Mouse (Mus musculus) ES-Bruce4 (cell line): ENCODE data around the gene Naa11. TPM values are rescaled to one million over a fixed set of nuclear protein-coding genes. Genes with fewer than 3 reads are reported as not detected.

ENCODE experiments used
- H3K27ac ChIP-seq: 2 replicates; pipeline ENCODE4 v1.5.1; 2012; ENCODE audit warnings: low read length, inconsistent platforms; ENCODE audit not compliant: insufficient read depth
- H3K27me3 ChIP-seq: 2 replicates; pipeline ENCODE4 v1.6.1; 2012; ENCODE audit warnings: mild to moderate bottlenecking, low read length, inconsistent platforms; ENCODE audit not compliant: control insufficient read depth, poor library complexity, insufficient read depth, severe bottlenecking
- H3K36me3 ChIP-seq: 2 replicates; pipeline ENCODE4 v1.6.1; 2012; ENCODE audit warnings: inconsistent platforms, mild to moderate bottlenecking, low read length, moderate library complexity; ENCODE audit not compliant: control insufficient read depth, poor library complexity, insufficient read depth, severe bottlenecking
- H3K4me1 ChIP-seq: one replicate; pipeline ENCODE4 v1.8.1; 2011; ENCODE audit warnings: low read length; ENCODE audit not compliant: control insufficient read depth, insufficient read depth
- H3K4me3 ChIP-seq: 2 replicates; pipeline ENCODE4 v1.5.1; 2011; ENCODE audit warnings: low read depth, mild to moderate bottlenecking, low read length
- H3K9ac ChIP-seq: 2 replicates; pipeline ENCODE4 v1.6.1; 2012; ENCODE audit warnings: low read depth, mild to moderate bottlenecking, inconsistent platforms; ENCODE audit not compliant: poor library complexity, severe bottlenecking
- H3K9me3 ChIP-seq: replicated peaks from 2 replicates; pipeline ENCODE4 v1.6.1; 2012; ENCODE audit warnings: mild to moderate bottlenecking, low read length, inconsistent platforms; ENCODE audit not compliant: control insufficient read depth, poor library complexity, insufficient read depth, severe bottlenecking
- CTCF ChIP-seq: IDR thresholded peaks from one replicate; pipeline ENCODE4 v1.8.1; 2011; ENCODE audit warnings: low read depth, low read length
- EP300 ChIP-seq: IDR thresholded peaks from 2 replicates; pipeline ENCODE4 v1.6.1; 2011; ENCODE audit warnings: low read depth, low read length; ENCODE audit not compliant: insufficient read depth
- POLR2A ChIP-seq: IDR thresholded peaks from one replicate; pipeline ENCODE4 v1.8.1; 2011; ENCODE audit warnings: low read length; ENCODE audit not compliant: insufficient read depth
- polyA plus RNA-seq: library from polyadenylated mRNA; stranded (reverse); fragments of >200 nt; gene quantifications from 2 replicates; pipeline ENCODE4 v1.2.4, GENCODE M21; 2011; ENCODE audit warnings: low read depth; ENCODE audit not compliant: missing spikeins, insufficient read depth, insufficient read length

Naa11 gene
- polyA plus RNA-seq, 1 experiment, result 7.9 TPM

DNA sequence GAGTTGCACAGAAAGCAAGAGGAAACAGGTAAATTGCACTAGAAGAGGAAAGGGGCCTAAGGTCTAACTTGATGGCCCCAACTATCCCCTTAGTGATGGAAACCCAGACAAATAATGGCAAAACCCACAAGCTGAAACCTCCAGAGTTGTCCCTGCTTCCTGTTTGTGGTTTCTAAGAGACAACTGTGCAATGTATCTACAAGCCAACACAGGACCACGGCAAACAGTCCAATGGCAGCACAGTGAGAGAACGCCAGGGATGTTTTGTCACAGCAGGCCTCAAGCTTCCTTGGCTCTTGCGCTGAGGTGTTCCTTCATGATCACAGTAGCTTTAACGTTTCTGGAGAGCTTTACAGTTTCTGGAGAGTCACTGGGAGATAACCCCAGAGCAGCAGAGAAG is 7.8 kb downstream of the Naa11 start:
- H3K4me1 ChIP-seq, result no peaks in the 10 kb centered on the region
- H3K9me3 ChIP-seq, result no peaks in the 10 kb centered on the region
- peaks cover 2% of the 10 kb centered on the region for H3K36me3 ChIP-seq
- H3K27me3 ChIP-seq, result no peaks in the 10 kb centered on the region
- H3K9ac ChIP-seq, result no peak overlapping the region
- no peak for TF ChIP-seq CTCF
- no peak for TF ChIP-seq POLR2A
- TF ChIP-seq EP300, result no peak
- no peak overlapping the region for H3K4me3 ChIP-seq
- no peak overlapping the region for H3K27ac ChIP-seq

DNA sequence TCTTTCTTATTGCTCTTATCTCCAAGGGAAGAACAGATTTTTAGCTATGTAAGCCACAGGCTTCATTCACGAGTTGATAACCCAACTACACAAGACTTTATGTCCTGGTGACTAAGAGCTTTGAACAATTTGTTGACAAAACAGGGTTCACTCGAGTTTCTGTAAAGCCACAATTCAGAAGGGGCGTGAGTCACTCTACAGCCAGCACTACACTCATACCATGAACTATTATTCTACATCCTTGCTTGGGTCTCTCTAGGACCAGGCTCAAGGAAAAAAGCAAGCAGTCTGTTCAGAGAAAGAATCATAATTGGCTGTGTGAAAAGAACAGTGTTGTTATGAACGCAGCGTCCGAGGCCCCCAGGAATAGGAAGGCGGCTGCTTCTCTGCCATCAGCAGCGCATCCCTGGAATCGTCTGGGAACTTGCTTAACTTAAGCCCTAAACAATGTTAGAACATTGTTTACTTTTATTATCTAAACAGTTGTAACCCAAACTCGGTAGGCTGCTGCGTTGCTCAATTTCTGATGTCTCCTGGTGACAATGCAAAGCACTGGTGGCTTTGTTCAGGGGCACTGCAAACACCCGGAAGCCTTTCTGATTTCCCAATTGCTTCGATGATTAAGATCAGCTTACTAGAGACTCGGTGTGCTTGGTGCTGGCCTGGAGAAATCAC is 9.5 kb downstream of the Naa11 start:
- Histone ChIP-seq H3K4me3 (no peak overlapping the region), H3K9me3 (no peaks in the 10 kb centered on the region), H3K27me3 (no peaks in the 10 kb centered on the region), H3K4me1 (no peaks in the 10 kb centered on the region), H3K36me3 (peaks cover 2% of the 10 kb centered on the region), H3K9ac (no peak overlapping the region), H3K27ac (no peak overlapping the region)
- TF ChIP-seq POLR2A (no peak), CTCF (no peak), EP300 (no peak)

DNA sequence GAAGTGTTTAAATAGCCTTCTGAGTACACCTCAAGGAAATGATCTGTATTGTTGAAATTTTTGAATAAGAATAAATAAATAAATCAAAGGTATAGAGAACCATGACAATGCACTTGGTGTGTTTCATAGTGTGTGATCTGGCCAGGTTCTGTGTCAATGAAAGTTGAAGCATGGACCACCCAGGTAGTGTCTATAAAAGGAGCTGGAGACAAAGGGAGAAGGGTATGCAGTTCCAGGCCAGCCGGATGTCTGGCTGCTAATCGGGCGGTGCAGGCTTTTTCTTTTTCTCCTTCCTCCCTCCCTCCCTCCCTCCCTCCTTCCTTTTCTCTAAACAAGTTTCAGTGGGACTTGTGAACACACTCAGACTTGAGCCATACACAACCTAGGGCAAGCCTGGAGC is 12.2 kb downstream of the Naa11 start:
- Histone ChIP-seq H3K4me3 (no peak overlapping the region), H3K4me1 (no peaks in the 10 kb centered on the region), H3K27ac (no peak overlapping the region), H3K9ac (no peak overlapping the region), H3K36me3 (peaks cover 2% of the 10 kb centered on the region), H3K27me3 (no peaks in the 10 kb centered on the region), H3K9me3 (no peaks in the 10 kb centered on the region)
- TF ChIP-seq EP300 (no peak), POLR2A (no peak), CTCF (no peak)

DNA sequence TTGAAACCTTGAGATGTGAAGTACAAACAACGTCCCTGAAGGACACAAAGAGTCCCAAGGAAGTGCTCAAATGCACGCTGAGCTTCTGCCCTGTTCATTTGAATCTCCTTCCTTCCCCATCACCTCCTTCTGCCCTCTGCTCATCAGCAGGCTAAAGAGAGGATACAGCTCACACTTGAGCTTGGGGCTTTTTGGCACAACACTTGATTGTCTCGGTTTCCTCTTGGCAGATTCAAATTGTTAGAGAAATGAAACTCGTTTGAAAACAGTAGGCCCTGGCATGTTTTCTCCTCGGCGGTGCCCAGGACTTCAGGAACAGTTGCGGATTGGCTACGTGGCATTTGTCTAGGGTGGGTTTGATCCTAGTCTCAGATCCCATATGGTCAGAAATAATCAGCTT is 27.4 kb downstream of the Naa11 start:
- no peaks in the 10 kb centered on the region for H3K4me1 ChIP-seq
- H3K9ac ChIP-seq, result no peak overlapping the region
- H3K36me3 ChIP-seq, result no peaks in the 10 kb centered on the region
- no peak for TF ChIP-seq EP300
- no peak for TF ChIP-seq CTCF
- no peak for TF ChIP-seq POLR2A
- H3K4me3 ChIP-seq, result no peak overlapping the region
- no peaks in the 10 kb centered on the region for H3K27me3 ChIP-seq
- H3K9me3 ChIP-seq, result no peaks in the 10 kb centered on the region
- H3K27ac ChIP-seq, result no peak overlapping the region

DNA sequence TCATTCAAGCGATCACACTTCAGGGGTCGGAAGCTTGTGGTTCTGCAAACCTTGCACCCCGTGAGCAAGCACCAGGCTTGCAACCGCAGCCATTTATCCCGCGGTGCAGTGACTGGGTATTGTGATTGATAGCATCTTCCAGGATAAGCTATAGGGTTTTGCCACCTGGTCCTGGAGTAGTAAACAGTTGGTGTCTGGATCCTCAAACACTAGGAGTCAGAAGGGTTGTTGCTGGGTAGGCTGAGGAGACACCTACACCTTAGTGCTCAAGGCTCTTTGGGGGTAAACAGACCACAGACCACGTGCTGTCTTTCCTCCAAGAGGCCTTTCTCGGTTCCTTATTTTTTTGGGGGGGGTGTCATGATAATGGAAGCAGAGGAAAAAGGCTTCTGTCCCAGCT is 27.9 kb downstream of the Naa11 start:
- no peaks in the 10 kb centered on the region for H3K27me3 ChIP-seq
- no peaks in the 10 kb centered on the region for H3K4me1 ChIP-seq
- no peak for TF ChIP-seq POLR2A
- no peak for TF ChIP-seq EP300
- TF ChIP-seq CTCF, result no peak
- no peak overlapping the region for H3K9ac ChIP-seq
- H3K9me3 ChIP-seq, result no peaks in the 10 kb centered on the region
- no peak overlapping the region for H3K4me3 ChIP-seq
- no peaks in the 10 kb centered on the region for H3K36me3 ChIP-seq
- H3K27ac ChIP-seq, result no peak overlapping the region

DNA sequence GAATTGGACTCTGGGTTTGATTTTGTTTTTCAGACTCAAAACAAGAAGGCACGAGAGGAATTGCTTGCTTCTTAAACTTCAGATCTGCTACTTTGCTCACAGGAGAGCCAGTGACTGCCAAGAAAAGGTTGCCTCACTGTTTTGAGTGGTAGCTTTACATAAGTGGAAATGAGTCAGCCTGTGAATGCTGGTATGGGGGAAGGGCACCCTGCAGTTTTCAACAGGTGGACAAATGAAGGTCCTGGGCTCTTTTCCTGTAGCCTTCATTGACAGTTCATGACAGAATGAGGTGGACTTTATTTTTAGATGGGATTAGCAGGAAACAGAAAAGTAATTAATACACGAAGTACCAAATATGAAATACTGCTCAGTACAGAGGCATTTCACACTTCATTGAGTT is 29.6 kb downstream of the Naa11 start:
- Histone ChIP-seq H3K36me3 (no peaks in the 10 kb centered on the region), H3K27me3 (no peaks in the 10 kb centered on the region), H3K27ac (no peak overlapping the region), H3K4me1 (no peaks in the 10 kb centered on the region), H3K9ac (no peak overlapping the region), H3K4me3 (no peak overlapping the region), H3K9me3 (no peaks in the 10 kb centered on the region)
- TF ChIP-seq CTCF (no peak), EP300 (no peak), POLR2A (no peak)
